Mouse (Mus musculus) yolk sac, embryonic 10.5 days (tissue): ENCODE results near the gene Mlkl.
"Not testable (repeated sequence)": the region's sequence is repeated elsewhere in the genome, so short reads cannot be mapped to it uniquely, and the experiment has no call there.

Experiments used
- DNase-seq: peaks from one replicate; pipeline ENCODE4 v3.0.0-alpha.2; 2017; ENCODE audit warnings: low spot score

Gene Mlkl

DNA sequence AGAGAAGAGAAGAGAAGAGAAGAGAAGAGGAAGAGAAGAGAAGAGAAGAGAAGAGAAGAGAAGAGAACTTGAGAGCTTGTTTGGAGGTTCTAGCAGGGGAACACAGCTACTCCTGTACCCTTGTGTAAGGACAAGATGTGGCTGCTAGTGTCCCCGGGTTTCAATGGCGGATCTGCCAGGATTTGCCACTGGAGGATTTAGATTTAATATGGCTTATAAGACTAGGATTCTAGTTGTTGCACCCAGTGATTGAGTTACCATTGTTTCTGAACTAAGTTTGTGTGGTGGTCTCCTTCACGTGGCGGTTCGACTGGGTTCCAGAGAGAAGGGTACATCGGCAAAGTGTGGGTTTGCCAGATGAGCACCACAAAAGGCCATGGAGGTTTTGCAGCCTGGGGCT lies 24.0 kb downstream of the Mlkl start:
- not testable (repeated sequence) for DNase-seq

DNA sequence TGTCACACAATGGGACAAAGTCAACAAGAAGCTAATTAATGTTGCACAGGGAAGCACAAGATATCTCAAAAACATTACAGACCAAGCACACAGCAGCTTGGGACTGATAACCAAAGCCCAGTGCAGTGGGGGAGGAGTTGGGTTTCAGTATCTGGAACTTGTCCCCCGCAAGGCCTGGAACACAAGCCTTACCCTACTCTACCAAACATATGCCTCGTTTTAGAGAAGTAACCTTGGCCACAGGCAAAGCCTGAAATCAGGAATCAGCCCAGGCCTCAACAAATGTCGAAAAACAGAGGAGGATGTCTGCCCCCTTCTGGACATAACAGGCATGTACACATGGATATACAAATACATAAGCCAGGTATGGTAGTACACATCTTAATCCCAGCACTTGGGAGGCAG lies 25.2 kb downstream of the Mlkl start:
- no peak for DNase-seq

DNA sequence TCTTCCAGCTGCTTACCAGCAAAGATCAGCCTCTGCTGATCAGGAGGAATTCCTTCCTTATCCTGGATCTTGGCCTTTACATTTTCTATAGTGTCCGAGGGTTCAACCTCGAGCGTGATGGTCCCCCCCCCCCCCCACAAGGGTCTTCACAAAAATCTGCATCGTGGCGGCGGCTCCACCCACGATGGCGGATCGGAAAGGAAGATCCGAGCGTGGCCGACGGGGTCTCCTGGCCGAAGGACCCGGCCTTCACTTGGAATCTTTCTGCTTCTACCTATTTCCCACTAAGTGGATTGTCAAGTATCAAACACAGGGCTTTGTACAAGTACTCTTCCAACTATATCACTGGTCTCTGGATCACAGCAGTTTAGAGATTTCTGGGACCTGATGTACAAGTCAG lies 28.0 kb downstream of the Mlkl start:
- not testable (repeated sequence) for DNase-seq

DNA sequence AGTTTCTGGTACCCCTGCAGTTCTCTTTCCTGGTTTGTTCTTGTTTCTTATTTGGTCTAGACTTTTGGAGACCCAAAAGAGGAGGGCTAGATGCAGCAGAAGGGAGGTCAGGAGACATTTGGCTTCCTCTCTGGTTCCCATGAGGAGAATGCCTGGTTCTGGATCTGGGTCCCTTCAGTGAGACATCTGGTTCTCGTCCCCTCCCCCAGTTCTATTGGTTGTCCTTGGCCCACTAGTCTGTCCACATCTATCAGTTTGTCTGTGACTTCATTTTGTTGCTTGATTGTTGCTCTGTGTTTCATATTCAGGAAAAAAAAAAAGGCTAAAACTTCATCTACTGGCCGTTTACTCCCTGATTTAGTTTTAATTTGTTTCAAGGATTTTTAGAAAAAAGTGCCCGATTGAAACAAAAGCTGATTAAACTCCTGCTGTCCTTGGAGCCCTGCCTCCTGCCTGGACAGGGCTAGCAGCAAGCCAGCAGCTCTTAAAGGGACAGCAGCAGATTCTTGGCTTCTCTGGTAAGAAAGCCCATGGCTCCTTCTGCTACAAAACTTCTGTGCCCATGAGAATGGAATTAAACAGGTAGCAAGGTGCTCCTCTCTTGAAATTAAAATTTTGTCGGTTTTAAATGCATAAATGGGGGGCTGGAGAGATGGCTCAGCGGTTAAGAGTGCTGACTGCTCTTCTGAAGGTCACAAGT lies 32.8 kb downstream of the Mlkl start:
- no peak for DNase-seq

DNA sequence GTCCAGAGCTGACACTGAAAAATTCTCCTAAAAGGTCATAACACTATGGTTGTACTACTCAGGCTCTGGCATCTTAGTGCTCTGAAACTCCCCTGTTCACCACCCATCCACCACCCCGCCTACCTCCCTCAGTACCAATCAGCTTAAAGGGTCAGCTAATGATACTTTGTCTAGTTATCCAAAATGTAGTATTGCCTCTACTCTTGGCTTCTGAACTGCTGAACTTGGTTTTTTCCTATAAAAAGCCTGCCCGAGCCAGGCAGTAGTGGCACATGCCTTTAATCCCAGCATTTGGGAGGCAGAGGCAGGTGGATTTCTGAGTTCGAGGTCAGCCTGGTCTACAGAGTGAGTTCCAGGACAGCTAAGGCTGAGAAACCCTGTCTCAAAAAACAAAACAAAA lies 33.6 kb downstream of the Mlkl start:
- no peak for DNase-seq

DNA sequence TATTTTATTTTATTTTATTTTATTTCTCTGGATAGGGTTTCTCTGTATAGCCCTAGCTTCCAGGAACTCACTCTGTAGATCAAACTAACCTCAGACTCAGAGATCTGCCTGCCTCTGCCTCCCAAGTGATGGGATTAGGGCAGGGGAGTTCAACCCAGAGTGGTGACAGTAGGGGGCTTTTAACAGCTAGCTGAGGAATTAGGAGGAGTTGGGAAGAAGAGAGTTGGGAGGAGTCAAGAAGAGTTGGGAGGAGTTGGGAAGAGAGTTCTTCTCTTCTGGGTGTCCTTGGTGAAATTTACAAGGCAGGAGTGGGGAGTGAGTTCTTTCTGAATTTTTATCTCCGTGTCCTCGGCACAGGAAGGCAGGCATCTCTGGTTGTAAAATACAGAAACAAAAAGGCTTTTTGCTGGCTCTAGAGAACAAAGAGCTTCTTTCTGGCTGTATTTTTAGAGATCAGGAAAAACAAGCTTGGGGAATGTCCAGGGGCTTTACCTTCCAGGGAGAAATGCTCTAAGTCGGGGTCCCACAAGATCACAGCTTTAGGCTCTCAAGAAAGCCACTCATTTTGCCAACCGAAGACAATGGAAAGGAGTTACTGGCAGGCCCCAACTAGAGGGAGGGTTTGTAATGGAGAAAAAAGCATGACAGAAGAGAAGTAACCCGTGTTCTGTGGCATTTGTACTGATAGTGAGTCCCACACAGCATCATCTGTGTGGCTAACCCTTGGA lies 34.7 kb downstream of the Mlkl start:
- DNase-seq = not testable (repeated sequence)

DNA sequence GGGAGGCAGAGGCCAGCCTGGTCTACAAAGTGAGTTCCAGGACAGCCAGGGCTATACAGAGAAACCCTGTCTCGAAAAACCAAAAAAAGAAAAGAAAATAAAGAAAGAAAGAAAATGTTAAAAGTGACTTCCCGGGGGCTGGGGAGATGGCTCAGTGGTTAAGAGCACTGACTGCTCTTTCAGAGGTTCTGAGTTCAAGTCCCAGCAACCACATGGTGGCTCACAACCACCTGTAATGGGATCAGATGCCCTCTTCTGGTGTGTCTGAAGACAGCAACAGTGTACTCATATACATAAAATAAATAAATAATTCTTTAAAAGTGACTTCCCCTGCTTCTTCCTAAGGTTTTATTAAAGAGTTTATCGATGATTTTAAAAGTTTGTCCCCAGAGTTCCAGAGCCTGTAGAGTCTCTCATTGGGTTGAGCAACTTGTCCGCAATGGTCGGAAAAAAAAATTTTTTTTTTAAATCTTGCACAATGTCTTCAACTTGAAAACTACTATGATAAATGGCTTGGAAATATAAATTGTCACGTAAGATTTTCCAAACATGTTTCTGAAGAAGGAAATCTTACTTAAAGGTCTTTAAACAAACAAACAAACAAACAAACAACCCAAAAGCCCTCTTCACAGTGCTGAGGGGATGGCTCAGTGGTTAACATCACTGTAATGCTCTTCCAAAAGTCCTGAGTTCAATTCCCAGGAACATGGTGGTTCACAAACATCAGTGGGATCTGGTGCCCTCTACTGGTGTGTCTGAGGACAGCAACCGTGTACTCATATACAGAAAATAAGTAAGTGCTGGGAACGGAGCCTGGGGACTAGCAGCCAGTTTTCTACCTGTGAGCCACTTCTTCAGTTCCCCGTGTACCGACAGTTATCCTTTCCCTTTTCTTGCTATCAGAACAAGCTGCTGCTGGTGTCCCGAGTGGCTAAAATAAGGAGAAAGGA lies 37.1 kb downstream of the Mlkl start:
- no peak for DNase-seq

DNA sequence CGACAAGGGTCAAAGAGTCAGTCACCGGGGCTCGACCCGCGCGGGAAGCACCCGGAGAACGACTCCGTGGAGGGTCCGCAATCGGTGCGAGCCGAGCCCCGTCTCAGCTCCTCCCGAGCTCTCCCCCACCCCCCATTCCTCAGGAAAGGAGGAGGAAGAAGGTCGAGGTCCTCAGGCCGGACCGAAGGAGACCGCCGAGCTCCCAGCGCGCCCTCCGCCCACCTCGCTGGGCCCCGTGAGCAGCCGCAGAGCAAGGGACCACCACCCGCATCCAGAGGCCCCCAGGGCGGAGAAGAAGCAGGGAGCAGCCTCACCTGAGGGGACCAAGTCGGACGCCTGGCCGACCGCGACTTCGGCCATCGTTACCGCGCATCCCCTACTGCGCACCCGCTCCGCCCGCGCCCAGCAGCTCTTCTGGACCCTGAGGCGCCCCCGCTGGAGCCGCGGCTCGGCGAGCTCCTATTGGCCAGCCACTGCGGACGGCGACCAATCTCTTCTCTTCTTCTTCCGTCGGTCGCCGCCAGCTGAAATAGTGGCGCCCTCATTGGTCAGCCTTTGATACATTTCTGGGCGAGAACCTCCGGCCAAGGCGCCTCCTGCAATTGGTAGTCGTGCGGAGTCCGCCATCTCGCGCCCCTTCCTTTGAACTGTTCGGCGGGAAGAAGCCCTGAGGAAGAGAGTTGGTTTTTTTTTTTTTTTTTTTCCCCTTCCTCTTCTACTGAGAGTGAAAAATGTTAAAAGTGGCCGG lies 38.0 kb downstream of the Mlkl start, which contains the start of gene Rfwd3:
Rfwd3 (minus strand) TSS at position 402 of the 748 bp plus-strand sequence.
- DNase-seq = peak; percentile 98

DNA sequence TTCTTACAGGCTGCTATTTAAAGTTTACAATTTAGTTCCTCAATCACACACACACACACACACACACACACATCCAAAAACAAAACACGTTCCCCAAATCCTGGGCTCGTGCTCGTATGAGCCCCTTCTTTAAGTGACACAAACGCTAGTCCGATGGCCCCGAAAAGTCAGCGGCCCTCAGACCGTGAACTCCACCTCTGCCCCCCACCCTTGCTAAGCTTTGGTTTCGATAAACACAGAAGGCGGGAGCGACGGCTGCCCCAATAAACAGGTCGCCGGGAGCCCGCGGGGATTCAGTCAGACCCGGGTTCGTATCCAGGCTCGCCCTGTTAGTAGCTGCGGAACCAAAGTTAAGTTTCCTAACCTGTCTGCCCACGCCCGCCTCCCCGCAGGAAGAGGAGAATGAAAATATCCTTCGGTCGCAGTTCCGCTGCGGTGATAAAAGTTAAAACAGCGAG lies 38.6 kb downstream of the Mlkl start:
- DNase-seq = peak; percentile 73

DNA sequence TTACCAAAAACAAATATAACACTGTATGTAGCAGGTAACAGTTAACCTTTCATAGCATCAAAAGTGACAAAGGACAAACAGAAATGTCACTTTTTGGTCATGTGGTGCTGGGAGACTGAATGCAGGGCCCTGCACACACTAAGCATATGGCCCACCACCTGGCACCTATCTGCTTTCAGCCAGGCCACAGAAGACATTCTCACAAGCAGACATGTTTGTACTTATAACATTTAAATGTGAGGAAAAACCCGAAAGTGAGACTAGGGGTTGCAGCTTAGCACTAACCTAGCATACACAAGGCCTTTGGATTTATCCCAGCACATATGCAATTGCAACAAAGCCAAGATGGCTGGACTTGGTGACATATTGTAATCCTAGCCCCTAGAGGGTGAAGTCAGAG lies 40.0 kb downstream of the Mlkl start:
- DNase-seq = no peak

DNA sequence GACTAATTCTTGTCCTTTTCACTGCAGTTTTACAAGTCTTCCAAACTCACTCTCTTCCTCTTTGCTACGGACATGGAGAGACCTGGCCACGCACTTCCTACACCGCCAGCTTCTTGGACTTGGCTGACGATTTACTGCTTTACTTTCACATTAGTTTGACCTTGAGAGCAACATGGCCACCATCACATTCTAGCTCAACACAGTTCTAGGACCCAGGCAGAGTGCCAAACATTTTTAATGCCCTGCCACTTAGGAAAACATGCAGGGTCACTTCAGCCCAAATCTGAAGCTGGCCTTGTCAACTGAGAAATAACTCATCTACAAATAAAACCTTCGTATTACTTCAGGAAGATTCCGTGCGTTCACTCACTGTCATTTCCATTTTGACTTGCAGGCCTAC lies 46.2 kb downstream of the Mlkl start:
- DNase-seq = no peak

DNA sequence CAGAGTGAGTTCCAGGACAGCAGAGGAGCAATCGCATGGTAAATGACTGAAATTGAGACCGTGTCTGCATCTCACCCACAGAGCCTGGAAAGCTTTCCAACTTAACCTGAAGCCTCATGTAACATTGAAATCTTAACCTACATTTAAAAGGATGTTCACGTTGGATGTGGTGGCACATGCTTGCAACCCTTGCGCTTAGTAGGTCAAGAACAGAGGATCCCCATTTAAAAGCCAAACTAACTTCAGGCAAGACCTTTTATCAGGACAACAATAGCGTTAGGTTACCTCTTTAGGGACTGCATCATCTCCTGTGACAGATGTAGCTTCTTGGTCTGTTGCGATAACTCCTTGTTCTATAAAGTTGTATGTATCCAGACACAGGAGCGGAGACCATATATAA lies 47.4 kb downstream of the Mlkl start:
- DNase-seq = no peak

DNA sequence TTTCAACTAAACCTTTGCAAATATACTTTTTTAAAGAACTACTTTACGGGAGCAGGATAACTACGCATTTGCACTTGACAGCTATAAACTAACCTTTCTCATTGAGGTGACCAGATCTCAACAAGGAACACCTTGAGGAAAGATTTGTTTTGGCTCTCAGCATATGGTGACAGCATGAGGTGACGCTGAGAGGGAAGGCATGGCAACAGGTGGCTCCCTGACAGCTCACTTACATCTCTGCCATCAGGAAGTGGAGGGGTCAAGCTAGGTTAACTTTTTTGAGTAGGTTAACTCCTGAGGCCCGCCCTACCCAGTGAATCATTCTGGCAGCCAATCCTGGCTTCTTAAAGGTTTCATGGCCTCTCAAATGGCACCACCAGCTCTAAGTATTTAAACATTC lies 52.4 kb downstream of the Mlkl start:
- no peak for DNase-seq

DNA sequence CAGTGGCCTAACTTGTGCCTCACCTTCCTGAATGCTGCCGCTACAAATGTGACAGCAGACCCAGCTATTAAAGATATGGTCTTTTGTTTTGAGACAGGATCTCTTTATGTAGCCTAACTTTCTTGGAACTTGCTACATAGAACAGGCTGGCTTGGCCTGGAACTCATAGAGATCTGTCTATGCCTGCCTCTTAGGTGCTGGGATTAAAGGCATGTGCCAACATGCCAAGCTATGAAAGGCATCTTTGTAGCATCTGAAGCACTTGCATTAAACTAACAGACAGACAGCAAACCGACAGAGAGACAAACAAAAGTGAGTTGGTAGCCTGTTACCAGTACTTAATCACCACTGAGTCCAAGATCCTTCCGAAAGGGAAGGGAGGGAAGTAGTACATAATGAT lies 55.9 kb downstream of the Mlkl start:
- DNase-seq = no peak

DNA sequence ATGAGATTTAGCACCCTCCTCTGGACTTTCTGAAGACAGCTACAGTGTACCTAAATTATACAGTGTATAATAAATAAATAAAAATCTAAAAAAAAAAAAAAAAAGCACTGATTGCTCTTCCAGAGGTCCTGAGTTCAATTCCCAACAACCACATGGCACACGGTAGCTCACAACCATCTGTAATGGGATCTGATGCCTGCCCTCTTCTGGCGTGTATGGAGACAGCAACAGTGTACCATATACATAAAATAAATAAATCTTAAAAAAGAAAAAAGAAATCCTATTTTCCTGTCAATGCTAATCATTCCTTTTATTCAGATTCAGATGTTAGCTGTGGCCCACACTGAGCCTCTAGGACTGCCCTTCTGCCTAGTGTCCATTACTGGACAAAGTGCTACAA lies 69.7 kb downstream of the Mlkl start:
- DNase-seq = no peak

DNA sequence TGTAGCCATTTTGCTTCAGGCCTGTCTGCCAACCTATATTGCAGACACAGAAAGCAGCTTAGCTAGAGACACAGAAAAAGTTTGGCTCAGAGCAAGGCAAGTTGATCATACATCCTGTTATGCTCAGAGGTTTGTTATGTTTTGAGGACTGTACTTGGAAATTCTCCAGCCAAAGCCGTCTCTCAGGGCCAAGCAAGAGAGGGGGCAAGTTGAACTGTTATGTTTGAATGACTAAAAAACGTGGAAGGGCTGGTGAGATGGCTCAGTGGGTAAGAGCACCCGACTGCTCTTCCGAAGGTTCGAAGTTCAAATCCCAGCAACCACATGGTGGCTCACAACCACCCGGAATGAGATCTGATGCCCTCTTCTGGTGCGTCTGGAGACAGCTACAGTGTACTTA lies 71.8 kb downstream of the Mlkl start:
- DNase-seq = not testable (repeated sequence)

DNA sequence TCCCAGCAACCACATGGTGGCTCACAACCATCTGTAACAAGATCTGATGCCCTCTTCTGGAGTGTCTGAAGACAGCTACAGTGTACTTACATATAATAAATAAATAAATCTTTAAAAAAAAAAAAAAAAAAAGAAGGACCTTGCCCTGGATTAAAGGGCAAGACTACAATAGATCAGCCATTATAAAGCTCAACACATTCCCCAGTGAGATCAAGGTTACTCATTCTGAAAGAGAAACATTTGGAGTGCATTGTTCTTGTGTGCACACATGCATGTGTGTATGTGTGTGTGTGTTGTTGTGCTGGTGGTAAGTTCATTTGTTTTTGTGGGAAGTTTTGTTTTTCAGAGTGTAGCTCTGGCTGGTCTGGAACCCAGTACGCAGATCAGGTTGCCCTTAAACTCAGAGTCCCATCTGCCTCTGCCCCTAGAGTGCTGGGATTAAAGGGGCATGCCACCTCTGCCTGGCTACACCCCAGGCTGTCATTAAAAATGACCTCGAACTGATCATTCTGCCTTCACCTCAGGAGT lies 73.2 kb downstream of the Mlkl start:
- no peak for DNase-seq

DNA sequence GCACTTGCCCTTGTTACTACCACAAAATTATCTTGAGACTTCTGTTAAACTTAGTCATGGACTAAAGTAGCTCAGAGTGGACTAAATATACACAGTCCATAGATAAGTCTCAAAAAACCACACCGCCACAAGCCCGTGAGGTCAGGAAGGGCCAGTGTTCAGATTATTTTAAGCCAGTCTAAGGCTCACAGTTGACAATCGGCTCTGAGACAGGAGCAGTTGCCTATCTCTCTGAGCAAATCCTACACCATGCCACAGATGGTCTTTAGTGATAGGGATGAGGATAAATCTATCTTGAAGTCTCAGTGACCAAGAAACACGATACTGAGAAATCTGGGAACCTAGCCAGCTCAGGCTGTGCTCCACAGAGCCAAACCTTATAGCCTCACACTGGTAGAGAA lies 76.0 kb downstream of the Mlkl start:
- no peak for DNase-seq
